Comparison of ENCODE assay signal across 8 mouse cellular contexts in the genomic region with DNA sequence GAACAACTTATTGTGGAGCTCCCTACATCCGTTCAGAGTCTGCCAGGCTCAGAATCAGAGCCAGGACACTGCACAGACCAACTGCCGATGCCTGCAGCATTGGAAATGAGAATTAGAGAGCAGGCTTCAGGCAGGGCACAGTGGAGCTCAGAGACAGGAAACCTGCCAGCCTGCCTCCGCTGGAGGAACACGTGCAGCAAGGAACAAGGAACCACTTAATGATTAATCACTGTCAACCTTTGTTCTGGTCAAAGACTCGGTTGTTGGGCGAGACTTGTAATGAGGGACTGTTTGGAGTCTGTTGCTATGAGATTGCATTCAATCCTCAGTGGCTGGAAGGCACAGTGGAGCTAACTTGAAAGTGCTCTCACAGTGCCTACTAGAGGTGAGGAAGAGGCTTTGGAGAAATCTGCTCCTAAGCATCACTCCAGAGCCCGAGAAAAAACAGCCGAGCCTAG.
DNase-seq lines count a peak whose midpoint lies in the region; ATAC-seq and TF ChIP-seq lines count a peak whose summit lies in the region.

No protein-coding gene starts in this region.

- peak overlapping the region; percentile 22; the same call in 1 of the 2 replicates for H3K4me3 ChIP-seq in forebrain, embryonic 10.5 days
- H3K4me3 ChIP-seq in heart, postnatal 0 days (ENCODE audit: low read depth, low read length), result no peak overlapping the region
- H3K4me3 ChIP-seq in liver, embryonic 11.5 days (ENCODE audit: low read depth, low read length), result no peak overlapping the region

- no peak for TF ChIP-seq EP300 in heart, postnatal 0 days (IDR thresholded peaks at IDR 0.05; ENCODE audit: low read depth)

- H3K36me3 ChIP-seq in forebrain, embryonic 10.5 days (replicated peaks), result no peaks in the 10 kb centered on the region
- H3K36me3 ChIP-seq in heart, postnatal 0 days (replicated peaks; ENCODE audit: control insufficient read depth, insufficient read depth, low read length), result no peaks in the 10 kb centered on the region
- no peaks in the 10 kb centered on the region for H3K36me3 ChIP-seq in liver, embryonic 11.5 days (ENCODE audit: control insufficient read depth, insufficient read depth, low read length)

- H3K4me1 ChIP-seq in forebrain, embryonic 10.5 days, result peaks cover 12% of the 10 kb centered on the region
- H3K4me1 ChIP-seq in heart, postnatal 0 days (ENCODE audit: control insufficient read depth, insufficient read depth), result no peaks in the 10 kb centered on the region; the same call in 1 of the 2 replicates
- peaks cover 5% of the 10 kb centered on the region for H3K4me1 ChIP-seq in liver, embryonic 11.5 days (replicated peaks; ENCODE audit: control insufficient read depth, insufficient read depth, low read length)

- peak; percentile 41 for TF ChIP-seq CTCF in heart, postnatal 0 days (IDR thresholded peaks at IDR 0.05; ENCODE audit: low read depth)

- DNase-seq in ovary, adult 18-20 months (ENCODE audit: low spot score), result peak; percentile 16
- DNase-seq in ovary, postnatal 10 days (ENCODE audit: low spot score), result no peak
- peak; percentile 40 for DNase-seq in forebrain, embryonic 10.5 days (ENCODE audit: extremely low spot score, low spot score)
- peak; percentile 61 for DNase-seq in heart, postnatal 0 days (ENCODE audit: low spot score)
- peak; percentile 77 to 90 for DNase-seq in kidney, postnatal 36 days
- DNase-seq in liver, embryonic 11.5 days (ENCODE audit: low spot score), result peak; percentile 37
- DNase-seq in neural tube, embryonic 10.5 days (ENCODE audit: extremely low spot score, low spot score), result peak; percentile 63
- DNase-seq in thymus, postnatal 4 days, result no peak

- H3K27ac ChIP-seq in forebrain, embryonic 10.5 days, result peak overlapping the region; percentile 76
- peak overlapping the region; percentile 54 for H3K27ac ChIP-seq in heart, postnatal 0 days (ENCODE audit: low read depth)
- H3K27ac ChIP-seq in liver, embryonic 11.5 days (ENCODE audit: low read depth, low read length), result no peak overlapping the region

- ATAC-seq in heart, postnatal 0 days (ENCODE audit: insufficient read depth, low read depth), result peak; percentile 68
- peak; percentile 46; the same call in 1 of the 2 replicates for ATAC-seq in liver, embryonic 11.5 days (replicated peaks; ENCODE audit: low FRiP score)

- no peaks in the 10 kb centered on the region for H3K27me3 ChIP-seq in forebrain, embryonic 10.5 days (ENCODE audit: poor library complexity, severe bottlenecking)
- H3K27me3 ChIP-seq in heart, postnatal 0 days (ENCODE audit: control insufficient read depth, insufficient read depth, low read length), result no peaks in the 10 kb centered on the region
- H3K27me3 ChIP-seq in liver, embryonic 11.5 days (replicated peaks; ENCODE audit: control insufficient read depth, insufficient read depth, low read length), result no peaks in the 10 kb centered on the region

- H3K4me2 ChIP-seq in heart, postnatal 0 days (ENCODE audit: low read depth, low read length), result peak overlapping the region; percentile 39; the same call in 1 of the 2 replicates
- no peak overlapping the region for H3K4me2 ChIP-seq in liver, embryonic 11.5 days

- no peaks in the 10 kb centered on the region for H3K9me3 ChIP-seq in forebrain, embryonic 10.5 days
- H3K9me3 ChIP-seq in heart, postnatal 0 days (replicated peaks; ENCODE audit: control insufficient read depth, low read length), result no peaks in the 10 kb centered on the region
- H3K9me3 ChIP-seq in liver, embryonic 11.5 days (ENCODE audit: control insufficient read depth, low read length), result no peaks in the 10 kb centered on the region

- no peak overlapping the region; the same call in 1 of the 2 replicates for H3K9ac ChIP-seq in heart, postnatal 0 days (replicated peaks; ENCODE audit: low read depth, low read length)
- no peak overlapping the region for H3K9ac ChIP-seq in liver, embryonic 11.5 days (ENCODE audit: low read depth, low read length)

- 15% methylated on average over 8 of the region's 8 CpGs for WGBS in forebrain, embryonic 10.5 days
- 16% methylated on average over 8 of the region's 8 CpGs for WGBS in heart, postnatal 0 days
- 26% methylated on average over 8 of the region's 8 CpGs for WGBS in liver, embryonic 11.5 days

Comparison
In these comparisons a context has a peak if more than half of its experiments do, and no peak if none do; other contexts are left out.
1. DNase-seq: peak in ovary, adult 18-20 months (single experiment), forebrain, embryonic 10.5 days (single experiment), heart, postnatal 0 days (single experiment), kidney, postnatal 36 days (2 of 2), liver, embryonic 11.5 days (single experiment) and neural tube, embryonic 10.5 days (single experiment); none in ovary, postnatal 10 days (single experiment) and thymus, postnatal 4 days (single experiment).